Mouse (Mus musculus): Measurements from ENCODE around the gene Ralgps1.
"Not testable (repeated sequence)": the region's sequence is repeated elsewhere in the genome, so short reads cannot be mapped to it uniquely, and the experiment has no call there.

Gene Ralgps1

DNA sequence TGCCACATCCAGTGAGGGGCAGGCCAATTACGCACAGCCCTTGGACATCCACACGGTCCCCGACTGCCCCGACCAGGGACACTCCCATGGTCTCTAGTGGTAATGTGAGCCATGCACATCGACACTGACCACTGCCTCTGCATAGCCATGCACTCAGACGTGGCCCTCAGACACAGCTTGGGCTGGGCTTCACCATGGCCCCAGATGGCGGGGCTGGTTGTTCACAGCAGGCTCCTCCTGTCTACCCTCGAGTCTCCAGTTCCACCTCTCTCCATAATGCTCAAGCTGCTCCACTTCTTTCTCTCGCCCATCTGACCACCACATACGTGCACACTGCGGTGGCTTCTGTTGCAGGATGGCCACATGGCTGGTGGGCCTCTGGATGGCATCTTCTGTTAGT is 160.0 kb downstream of the Ralgps1 start:
- not testable (repeated sequence) for DNase-seq (ENCODE audit: low read depth)

GRCm38 (mm10) chr2:33210841-33211240 is 160.4 kb downstream of the Ralgps1 start:
- DNase-seq (ENCODE audit: low read depth), result no peak

- no peak for DNase-seq (ENCODE audit: low read depth)
Measured at GRCm38 (mm10) chr2:33208134-33208533, 163.2 kb downstream of the Ralgps1 start.

DNA sequence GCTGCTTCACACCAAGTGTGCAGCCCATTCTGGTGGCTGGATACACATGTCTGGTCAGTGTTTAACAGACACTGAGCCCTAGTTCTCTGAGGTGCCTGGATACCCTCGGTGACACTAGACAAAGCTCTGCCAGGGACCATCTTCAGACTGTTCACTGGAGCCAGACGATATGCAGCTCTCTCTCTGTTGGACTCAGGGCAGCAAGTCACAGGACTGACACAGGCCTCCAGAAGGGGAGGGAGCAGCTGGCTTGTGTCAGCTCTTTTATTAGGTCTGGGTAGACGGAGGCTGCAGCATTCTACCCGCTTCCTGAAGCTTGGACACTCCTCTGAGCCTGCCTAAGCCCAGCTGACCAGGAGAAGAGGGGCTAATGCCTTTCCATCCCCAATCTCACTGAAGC is 164.2 kb downstream of the Ralgps1 start:
- no peak for DNase-seq (ENCODE audit: low read depth)

GRCm38 (mm10) chr2:33205939-33206525 is 165.3 kb downstream of the Ralgps1 start:
- no peak for DNase-seq (ENCODE audit: low read depth)

DNA sequence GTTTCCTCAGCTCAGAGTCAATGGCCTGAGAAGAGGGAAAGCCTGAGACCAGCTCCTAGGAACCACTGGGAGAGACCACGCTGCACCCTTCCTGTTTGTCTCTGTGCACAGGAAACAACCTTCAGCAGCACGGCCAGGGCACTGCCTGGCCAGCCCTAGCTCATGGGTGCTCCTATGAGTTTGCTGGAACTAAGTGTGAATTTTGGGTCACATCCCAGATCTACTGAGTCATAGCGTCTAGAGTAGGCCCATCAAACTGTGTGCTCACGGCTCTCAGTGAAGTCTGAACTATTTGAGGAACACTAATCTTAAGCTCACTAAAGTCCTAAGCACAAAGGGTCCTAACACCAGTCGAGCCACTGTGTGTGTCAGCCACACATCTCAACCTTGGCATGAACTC is 166.3 kb downstream of the Ralgps1 start:
- DNase-seq (ENCODE audit: low read depth), result no peak

DNA sequence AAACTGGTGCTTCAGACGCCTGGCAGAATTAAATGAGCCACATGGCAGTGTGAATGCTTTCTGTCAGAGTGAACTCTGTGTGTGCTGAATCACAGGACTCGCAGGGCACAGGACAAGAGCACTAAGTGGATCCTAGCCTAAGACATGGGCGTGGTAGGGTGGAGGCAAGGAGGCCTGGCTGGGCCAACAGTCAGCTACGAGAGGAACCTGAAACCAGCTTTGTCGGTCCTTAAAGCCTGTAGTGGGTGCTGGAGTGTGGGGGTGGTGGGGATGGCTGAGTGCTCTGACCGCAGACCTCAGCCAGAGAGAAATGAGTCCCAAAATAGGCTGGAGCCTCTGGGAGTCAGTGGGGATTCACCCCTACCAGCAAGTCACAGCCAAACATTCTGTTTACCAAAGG is 168.0 kb downstream of the Ralgps1 start:
- no peak for DNase-seq (ENCODE audit: low read depth)

GRCm38 (mm10) chr2:33200368-33201068 is 170.8 kb downstream of the Ralgps1 start:
- no peak for DNase-seq (ENCODE audit: low read depth)

DNA sequence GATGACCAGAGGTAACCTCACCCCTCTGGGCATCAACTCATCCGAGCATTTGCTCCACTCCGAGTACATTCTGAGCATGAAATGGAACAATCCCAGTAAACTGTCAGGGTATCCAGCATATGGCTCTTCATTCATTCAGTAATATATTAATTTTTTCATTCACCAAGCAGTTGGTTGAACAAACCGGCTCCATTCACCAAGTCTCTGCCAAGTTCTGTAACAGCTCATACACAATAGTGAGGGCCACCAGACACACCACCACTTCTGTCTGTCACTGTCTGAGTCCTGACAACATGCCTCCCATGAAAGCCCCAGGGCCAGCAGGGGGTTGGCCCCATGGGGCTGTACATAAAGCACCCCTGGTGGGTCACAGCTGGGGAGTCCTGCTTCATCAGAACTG is 181.3 kb downstream of the Ralgps1 start:
- DNase-seq (ENCODE audit: low read depth), result no peak

DNA sequence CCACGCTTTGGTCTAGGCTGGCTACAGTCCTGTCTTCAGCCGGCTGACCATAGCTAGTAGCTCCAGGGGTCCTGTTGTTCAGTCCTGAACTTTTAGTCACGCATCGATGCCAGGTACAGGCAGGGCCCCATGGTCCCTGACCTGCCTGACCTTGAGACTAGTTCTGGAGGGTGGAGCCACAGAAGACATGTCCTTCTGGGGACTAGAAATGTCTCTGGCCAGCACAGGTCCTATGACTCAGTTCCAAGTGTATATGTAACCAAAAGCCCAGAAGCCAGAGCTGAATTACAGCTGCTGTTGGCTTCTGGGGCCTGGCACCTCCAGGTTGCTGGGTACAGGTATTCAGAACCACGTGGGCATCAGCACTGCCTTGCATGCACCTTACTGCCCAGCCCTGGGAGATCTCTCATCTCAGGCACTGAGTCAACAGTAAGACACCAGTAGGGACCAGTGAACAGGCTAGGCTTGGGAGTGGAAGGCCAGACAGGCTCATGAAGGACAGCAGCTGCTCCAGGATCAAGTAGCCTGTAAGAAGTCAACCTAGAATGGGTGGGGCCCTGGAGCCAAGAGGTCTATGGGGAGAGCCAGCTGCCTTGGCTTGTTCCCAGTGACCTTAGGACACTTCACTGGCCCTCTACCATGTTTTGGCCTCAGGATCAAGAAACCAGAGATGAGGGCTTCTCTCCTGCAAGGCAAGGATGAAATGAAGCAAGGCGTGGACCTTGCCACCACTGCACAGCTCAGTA is 182.2 kb downstream of the Ralgps1 start:
- DNase-seq (ENCODE audit: low read depth), result no peak

DNA sequence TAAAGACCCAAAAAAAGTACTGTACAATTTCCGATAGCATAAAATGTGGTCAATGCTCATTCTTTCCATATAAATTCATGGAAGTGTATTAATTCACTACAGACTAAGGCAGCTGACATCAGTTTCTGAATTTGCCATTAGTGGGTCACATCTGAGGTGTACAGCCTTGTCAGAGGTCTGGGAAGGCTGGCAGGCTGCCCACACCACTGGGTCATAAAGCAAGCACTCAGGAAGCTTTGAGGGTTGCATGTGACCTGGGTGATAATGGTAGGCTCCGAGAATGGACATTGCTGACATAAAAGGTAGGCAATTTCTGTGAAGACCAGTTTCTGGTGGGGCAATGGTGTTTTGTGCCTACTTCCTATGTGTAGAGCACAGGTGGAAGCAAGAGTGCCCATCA is 183.4 kb downstream of the Ralgps1 start:
- no peak for DNase-seq (ENCODE audit: low read depth)

DNA sequence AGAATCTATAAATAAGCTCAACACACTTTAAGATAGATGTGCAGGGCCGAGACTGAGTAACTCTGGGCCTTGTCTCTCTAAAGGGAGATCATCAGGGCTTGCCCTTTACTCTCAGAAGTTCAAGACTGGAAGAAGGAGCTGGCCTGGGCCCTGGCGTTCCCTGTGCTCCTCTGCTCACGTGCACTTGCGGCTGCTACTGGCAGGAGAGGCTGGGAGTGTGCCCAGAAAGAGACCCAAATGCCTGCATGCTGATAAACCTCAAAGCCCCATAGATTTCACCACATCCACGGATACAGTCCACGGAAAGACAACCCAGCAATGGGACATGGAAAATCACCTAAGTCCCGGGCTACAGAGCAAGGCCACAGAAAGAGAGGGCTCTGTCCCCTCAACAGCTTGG is 184.8 kb downstream of the Ralgps1 start:
- no peak for DNase-seq (ENCODE audit: low read depth)

DNA sequence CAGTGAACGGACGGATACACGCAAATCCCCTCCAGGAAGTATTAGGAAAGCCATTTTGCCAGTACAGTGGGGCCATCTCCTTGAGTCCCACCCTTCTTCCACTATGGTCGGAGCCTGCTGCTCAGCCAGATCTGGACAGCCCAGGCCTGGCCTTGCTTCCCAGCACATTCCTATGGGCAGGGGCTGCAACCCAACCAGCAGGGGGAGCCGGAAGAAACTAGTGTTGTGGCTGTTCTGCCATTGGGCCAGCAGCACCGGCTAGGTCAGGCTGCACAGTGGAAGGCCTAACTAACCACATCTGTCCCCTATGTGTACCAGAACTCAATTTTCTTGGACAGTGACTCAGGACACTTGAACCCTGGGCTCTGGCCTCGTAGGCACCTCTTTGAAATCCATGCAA is 186.0 kb downstream of the Ralgps1 start:
- no peak for DNase-seq (ENCODE audit: low read depth)

GRCm38 (mm10) chr2:33184641-33185040 is 186.6 kb downstream of the Ralgps1 start:
- DNase-seq (ENCODE audit: low read depth), result no peak

DNA sequence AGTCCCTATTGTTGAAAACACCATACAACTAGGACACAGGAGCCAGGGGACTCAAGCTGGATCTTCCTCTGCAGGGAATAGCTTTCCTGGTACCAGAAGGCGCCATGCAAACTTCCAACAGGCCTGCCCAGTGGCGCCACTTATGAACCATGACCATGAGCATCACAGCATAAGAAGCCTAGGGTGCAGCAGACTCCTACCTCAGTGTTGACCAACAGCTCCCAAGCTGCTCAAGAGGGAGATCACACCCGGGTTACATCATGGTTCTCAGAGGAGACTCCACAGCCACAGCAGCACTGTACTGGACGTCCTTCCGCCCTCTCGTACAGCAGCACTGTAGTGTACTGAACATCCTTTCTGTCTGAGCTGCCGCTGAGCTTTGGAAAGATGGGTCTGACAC is 188.0 kb downstream of the Ralgps1 start:
- no peak for DNase-seq (ENCODE audit: low read depth)

- DNase-seq (ENCODE audit: low read depth), result no peak
Measured at GRCm38 (mm10) chr2:33179930-33180630, 191.2 kb downstream of the Ralgps1 start.

- no peak for DNase-seq (ENCODE audit: low read depth)
Measured at GRCm38 (mm10) chr2:33179171-33179929, 191.9 kb downstream of the Ralgps1 start.

DNA sequence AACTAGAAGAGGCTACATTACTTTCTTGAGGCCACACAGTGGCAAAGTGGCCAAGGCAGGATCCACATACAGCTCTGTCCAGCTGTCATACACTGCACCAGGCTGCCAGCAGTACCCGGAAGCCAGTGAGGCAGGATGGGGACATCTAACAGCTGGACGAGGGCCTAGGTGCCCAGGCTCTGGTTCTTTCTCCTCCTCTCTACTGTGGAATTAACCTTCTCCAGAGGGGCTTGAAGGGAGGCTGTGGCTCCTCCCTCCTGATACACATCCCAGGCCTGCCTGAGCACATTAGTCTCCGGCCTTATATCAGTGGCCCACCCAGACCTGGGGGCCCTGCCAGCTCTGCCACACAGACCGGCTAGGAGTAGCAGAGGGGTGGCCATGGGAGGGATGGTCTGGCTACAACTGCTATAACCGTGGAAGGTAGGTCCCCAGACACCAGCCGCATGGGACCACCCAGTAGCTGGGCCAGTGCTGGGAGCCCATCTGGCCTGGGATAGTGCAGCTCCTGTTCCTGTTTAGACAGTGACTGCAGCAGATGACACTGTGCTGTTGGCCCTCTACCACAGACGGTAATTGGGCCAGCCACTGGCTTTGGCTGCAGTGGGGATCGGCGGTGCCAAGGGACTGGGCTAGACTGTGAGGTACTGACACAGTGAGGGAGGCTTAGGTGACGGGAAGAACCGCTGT is 192.9 kb downstream of the Ralgps1 start:
- no peak for DNase-seq (ENCODE audit: low read depth)

DNA sequence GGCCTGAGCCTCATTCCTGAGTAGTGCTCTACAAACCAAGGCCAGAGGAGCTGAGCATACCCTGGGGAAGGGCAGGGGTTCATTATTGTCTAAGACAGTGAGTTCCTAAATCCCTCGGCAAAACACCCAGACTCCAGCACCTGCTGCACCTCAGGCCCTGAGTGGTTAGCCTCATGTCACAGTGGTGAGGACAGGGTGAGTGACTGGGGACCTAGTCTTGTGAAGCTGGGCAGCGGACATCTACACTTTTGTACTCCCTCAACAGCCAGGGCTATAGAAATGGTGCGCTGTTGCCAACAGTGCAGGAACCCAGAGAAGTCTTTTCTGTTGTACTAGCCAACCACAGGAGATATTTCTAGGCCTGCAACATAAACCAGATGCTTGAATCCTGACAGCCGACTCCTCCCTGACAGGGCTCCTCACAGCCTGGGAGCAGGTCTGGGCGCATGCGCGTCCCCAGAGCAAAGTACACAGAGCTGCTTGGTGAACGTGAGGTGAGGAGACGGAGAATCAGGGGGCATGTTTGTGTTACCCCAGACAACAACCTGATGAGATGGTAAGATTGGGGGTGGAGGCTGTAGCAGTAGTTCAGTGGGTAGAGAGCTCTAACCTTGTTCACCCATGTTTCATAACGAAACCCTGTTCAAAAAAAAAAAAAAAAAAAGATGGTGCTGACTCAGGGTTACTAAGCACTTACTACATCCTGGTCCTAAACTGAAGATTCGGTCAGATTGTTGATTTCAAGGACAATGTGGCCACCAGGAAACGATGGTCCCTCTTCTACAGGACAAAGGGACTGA is 193.6 kb downstream of the Ralgps1 start:
- no peak for DNase-seq (ENCODE audit: low read depth)

- no peak for DNase-seq (ENCODE audit: low read depth)
Measured at GRCm38 (mm10) chr2:33176921-33177320, 194.4 kb downstream of the Ralgps1 start.

DNA sequence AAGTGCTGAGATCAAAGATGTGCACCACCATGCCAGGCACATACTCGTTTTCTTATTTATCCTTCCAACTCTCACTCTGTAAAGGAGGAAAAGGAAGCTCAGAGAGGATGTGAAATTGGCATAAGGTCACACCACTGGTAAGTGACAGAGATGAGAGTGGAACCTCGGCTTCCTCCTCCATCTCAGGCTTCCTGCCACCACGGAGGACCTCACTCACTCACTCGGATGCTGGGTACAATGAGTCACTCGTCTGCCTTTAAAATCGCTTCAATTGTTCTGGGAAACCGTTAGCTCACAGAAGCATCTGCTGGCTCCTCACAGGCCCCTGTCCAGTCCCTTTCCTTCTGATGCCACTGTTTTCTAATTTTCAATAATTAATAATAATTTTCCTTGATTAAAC is 194.8 kb downstream of the Ralgps1 start:
- DNase-seq (ENCODE audit: low read depth), result peak; percentile 34
